Mouse (Mus musculus) 3134 (cell line): ENCODE data around the gene Glce.
A peak's percentile ranks its signal among the peaks of the same experiment; 100 is the strongest.

Experiments used
- DNase-seq: peaks from one replicate; pipeline ENCODE4 v3.0.0-alpha.2; 2011; ENCODE audit warnings: low spot score; ENCODE audit not compliant: insufficient read length; ENCODE audit errors: extremely low read depth

The Glce gene

GRCm38 (mm10) chr9:62035806-62036205, 86.6 kb downstream of the Glce start:
- no peak for DNase-seq

GRCm38 (mm10) chr9:62032206-62032605, 90.2 kb downstream of the Glce start:
- DNase-seq: no peak

DNA sequence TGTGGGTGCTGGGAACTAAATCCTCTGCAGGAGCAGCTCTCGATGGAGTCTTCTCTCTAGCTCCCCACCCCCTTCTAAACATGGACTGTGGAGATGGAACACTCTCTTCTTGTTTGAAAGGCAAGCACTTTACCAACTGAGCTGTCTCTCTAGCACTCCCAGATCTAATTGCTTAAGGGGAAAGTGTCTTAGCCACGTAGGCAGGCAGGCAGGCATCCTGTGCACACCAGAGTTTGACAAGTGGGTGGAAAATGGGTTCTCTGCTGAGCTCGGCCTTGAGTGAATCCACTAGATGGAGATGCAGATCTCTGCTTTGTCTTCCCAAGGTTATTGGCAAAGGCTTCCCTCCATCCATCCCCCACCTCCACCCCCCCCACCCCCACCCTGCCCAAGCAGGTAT, 94.4 kb downstream of the Glce start:
- no peak for DNase-seq

DNA sequence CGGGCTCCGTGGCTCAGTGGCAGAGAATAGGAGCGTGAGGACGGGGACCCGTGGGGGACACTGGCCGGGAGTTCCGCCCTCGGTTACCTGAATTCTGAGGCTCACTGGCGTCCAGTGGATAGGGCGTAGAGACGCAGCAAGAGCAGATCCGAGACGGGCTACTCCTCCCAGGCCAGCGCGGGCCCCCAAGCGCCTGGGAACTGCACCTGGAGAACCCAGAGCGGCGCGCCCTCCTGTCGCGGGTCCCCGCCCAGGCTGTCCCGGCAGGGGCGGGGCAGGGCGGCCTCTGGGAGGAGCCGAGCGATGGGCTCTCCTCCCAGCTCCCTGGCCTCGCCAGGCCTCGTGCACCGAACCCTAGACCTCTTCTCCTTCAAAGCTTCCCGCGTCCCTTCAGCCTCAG, 95.9 kb downstream of the Glce start, which contains the start of gene Paqr5:
Gene Paqr5 (minus strand): TSS at position 257 of the 400 bp plus-strand sequence.
- DNase-seq: no peak

GRCm38 (mm10) chr9:62025056-62025455, 97.4 kb downstream of the Glce start:
- no peak for DNase-seq

GRCm38 (mm10) chr9:62023879-62024278, 98.6 kb downstream of the Glce start:
- no peak for DNase-seq

DNA sequence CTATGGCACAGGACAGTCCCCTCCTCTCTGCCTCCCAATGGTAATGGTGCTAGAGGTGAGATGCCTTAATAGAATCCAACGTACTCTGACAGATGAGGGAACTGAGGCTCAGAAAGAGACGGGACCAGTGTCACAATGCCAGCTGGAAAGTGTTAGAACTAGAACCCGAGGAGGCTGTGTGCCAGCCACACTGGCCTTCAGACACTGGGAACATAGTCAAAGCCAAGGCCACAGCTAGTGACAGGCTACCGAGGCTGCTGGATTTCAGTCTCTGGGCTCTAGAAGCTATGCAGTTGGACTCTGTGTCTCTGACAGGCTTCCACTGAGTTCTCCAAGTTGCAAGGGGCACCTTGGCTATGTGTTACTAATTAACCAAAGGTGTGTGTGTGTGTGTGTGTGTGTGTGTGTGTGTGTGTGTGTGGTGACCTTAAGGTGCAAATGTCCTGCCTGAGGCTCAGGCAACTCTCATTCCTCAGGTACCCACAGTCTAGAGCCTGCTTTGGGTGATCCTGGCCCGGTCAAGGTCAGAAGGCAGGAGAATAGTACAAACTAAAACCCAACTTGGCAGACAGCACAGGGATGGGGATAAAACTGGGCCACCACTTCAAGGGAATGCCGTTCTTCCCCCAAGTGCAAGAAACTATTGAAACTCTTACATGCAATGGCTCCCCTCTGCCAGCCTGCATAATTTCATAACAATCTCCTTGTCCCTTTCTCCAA, 99.3 kb downstream of the Glce start:
- DNase-seq: no peak

GRCm38 (mm10) chr9:62021583-62022120, 100.8 kb downstream of the Glce start:
- peak; percentile 38 for DNase-seq

GRCm38 (mm10) chr9:62020259-62020658, 102.2 kb downstream of the Glce start:
- DNase-seq: peak; percentile 22

DNA sequence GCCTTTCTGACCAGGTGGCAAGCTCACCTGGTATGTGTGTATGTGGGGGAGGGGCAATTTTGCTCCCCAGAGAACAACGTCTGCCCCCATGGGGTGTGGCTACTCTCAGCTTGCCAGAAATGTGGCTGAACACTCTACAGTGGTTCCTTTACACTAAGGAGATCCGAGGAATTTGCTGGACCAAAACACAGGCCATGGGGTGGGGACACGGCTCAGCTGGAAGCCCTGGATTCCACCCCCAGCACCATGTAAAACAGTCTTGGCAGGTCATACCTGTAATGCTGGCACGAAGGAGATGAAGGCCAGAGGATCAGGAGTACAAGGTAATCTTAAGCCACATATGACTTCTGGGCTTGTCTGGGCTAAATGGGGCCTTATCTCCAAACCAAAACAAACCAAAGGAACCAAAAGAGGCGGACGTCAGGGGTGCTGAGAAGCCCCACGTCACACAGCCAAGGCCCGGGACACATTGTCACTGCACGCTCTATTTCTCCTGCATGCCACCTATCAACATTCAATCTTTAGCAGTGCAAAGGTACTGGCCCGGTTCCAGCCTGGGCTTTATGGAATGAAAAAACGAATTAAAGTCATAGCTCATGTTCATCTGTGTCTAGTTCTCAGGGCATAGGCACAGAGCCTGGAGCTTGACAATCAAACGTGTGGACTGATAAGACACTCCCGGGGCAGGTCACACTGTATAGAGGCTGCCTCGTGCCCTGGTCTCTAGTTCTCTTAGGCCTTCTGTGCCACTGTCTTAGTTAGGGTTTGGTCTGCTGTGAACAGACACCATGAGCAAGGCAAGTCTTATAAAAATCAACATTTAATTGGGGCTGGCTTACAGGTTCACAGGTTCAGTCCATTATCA, 104.0 kb downstream of the Glce start:
- DNase-seq: no peak

- DNase-seq: no peak
These were observed 105.1 kb downstream of the Glce start for GRCm38 (mm10) chr9:62017329-62017728.

GRCm38 (mm10) chr9:62015504-62015903, 107.0 kb downstream of the Glce start:
- DNase-seq: no peak

GRCm38 (mm10) chr9:62013316-62014097, 108.9 kb downstream of the Glce start:
- no peak for DNase-seq

DNA sequence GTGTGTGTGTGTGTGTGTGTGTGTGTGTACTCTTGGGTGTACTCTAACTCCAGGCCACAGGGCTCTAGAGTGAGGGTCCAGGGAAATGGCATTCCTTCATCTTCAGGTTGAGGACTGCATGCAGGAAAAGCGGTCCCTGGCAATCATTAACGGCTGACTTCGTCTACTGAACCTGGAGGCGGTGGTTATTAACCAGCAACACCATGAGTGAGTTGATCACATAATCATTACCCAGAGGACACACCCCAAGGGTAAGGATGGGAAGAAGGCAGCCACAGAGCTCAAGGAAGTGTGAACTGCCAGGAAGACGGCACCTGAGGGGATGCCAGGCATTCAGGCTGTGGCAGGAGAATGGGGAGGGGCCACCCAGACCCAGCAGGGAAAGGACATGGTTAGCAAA, 114.1 kb downstream of the Glce start:
- no peak for DNase-seq
